Mouse (Mus musculus): Measurements from ENCODE around the gene Smg7.

- no peak for TF ChIP-seq POLR2A (IDR thresholded peaks at IDR 0.05; ENCODE audit: low read depth, low read length)
- no peak for TF ChIP-seq CTCF (IDR thresholded peaks at IDR 0.05; ENCODE audit: extremely low read depth, insufficient read length, insufficient replicate concordance, low read depth, low read length)
These were observed 14.5 kb upstream of the Smg7 start for GRCm38 (mm10) chr1:152916936-152917335.

Measured in small intestine, adult 2 months (tissue).